Mouse (Mus musculus) heart, adult 2 months (tissue): Measurements from ENCODE around the gene Phlpp2. TPM values are rescaled to one million over a fixed set of nuclear protein-coding genes. Genes with fewer than 3 reads are reported as not detected.

Experiments
- DNase-seq, 2 experiments: peaks; one replicate each; pipeline ENCODE4 v3.0.0; 2021
- H3K27ac ChIP-seq: fragments of 200-600 bp; 2 replicates; pipeline ENCODE4 v1.8.1; 2022
- H3K27me3 ChIP-seq: fragments of 200-500 bp; 2 replicates; pipeline ENCODE4 v1.6.1; 2012; ENCODE audit warnings: mild to moderate bottlenecking, low read length, inconsistent platforms, mixed read lengths; ENCODE audit not compliant: control insufficient read depth, insufficient read depth
- H3K36me3 ChIP-seq: fragments of 200-500 bp; 2 replicates; pipeline ENCODE4 v1.6.1; 2012; ENCODE audit warnings: low read length, inconsistent platforms; ENCODE audit not compliant: control insufficient read depth, insufficient read depth
- H3K4me1 ChIP-seq: fragments of 200-500 bp; 2 replicates; pipeline ENCODE4 v1.6.1; 2011; ENCODE audit warnings: low read length; ENCODE audit not compliant: control insufficient read depth, insufficient read depth
- H3K4me3 ChIP-seq: fragments of 200-600 bp; 2 replicates; pipeline ENCODE4 v1.8.1; 2022
- H3K79me2 ChIP-seq: fragments of 200-500 bp; replicated peaks from 2 replicates; pipeline ENCODE4 v1.6.1; 2012; ENCODE audit warnings: mild to moderate bottlenecking, inconsistent platforms, low read length, moderate library complexity, mixed read lengths; ENCODE audit not compliant: control insufficient read depth, insufficient read depth
- H3K9ac ChIP-seq: fragments of 200-500 bp; 2 replicates; pipeline ENCODE4 v1.6.1; 2012; ENCODE audit warnings: low read depth, mild to moderate bottlenecking, control low read depth, inconsistent platforms, low read length, mixed read lengths
- CTCF ChIP-seq: fragments of 200-600 bp; IDR thresholded peaks from 2 replicates; pipeline ENCODE4 v1.8.1; 2022; ENCODE audit warnings: antibody characterized with exemption, mild to moderate bottlenecking, moderate library complexity
- EP300 ChIP-seq: fragments of 200-500 bp; IDR thresholded peaks from 2 replicates; pipeline ENCODE4 v1.6.1; 2011; ENCODE audit warnings: low read depth, low read length, control low read depth; ENCODE audit not compliant: insufficient read depth
- POLR2A ChIP-seq: fragments of 200-500 bp; IDR thresholded peaks from 2 replicates; pipeline ENCODE4 v1.6.1; 2011; ENCODE audit warnings: mild to moderate bottlenecking, low read depth, low read length, control low read depth; ENCODE audit not compliant: insufficient read depth
- WGBS: fragments of 180-500 bp; shearing (Covaris S2); methylation state at CpG from one replicate; pipeline ENCODE4 v1.1.7; 2018; 5-methylcytosine and 5-hydroxymethylcytosine counted together
- intact Hi-C: fragments of 180-260 bp; cut with DNase I; formaldehyde crosslinking; loops from one replicate; pipeline ENCODE4 v1.15.1; 2025
- long read RNA-seq: library from polyadenylated mRNA; stranded (forward); transcript quantifications from one replicate; pipeline ENCODE4 v2.0.0, GENCODE M21; 2021
- polyA plus RNA-seq: library from polyadenylated mRNA; depleted of rRNA; stranded (reverse); fragments of >200 nt; gene quantifications from 2 replicates; pipeline ENCODE4 v1.2.3, GENCODE M21; 2012; rRNA removed
- total RNA-seq, 2 experiments: library from RNA; stranded (reverse); gene quantifications; 2 replicates each; pipeline ENCODE4 v1.2.3; 2021

Gene Phlpp2
- total RNA-seq = 1 to 10 TPM; 3.2 to 4.6 TPM
- polyA plus RNA-seq = 2.1 and 4.2 TPM in 2 replicates
- long read RNA-seq, partial matches to known transcripts = 0 of 2 reads
- long read RNA-seq, other reads (novel, unspliced or antisense) = 2 of 2 reads

DNA sequence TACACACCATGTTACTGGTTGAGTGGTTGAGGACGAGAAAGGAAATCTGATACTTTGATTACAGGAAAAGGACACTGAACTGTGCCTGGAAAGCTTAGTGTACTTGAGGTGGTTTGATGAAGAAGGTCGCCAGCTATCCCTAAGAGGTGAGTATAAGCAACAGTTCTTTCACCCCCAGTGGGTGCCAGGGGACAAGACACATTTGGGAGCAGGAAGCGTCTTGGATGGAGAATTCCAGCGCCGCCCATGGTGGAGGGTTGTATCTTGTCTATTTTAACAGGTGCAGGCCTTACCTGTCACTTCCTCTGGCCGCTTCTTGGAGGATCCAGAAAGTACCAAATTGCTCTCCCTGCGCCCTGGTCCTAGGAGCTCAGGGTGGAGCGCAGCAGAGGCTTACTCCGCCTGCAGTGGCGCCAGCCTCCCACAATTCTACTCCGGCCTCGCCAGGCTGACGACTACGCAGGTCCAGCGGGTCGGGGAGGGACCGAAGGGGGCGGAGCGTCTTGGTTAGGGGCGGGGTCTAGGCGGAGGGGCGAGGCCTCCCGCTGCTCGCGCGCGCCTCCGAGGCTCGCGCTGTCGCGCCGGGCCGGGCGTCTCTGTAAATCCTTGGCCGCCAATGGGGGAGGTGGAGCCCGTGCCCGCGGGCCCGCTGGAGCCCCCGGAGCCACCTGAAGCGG, at the start of gene Phlpp2:
TSS of gene Phlpp2 (plus strand) at position 540 of the 677 bp plus-strand sequence.
- no peak for TF ChIP-seq EP300
- TF ChIP-seq CTCF = peak; percentile 61
- TF ChIP-seq POLR2A = peak; percentile 93
- WGBS = 1% methylated on average over 42 of the region's 42 CpGs
- no peaks in the 10 kb centered on the region for H3K27me3 ChIP-seq
- intact Hi-C loops = loop anchor here (5.0 to 10.0 kb wide), 4 partner anchors 49 to 303 kb away; partner anchors contain the start of genes Ap1g1, Dhx38, Ist1 and Txnl4b
- peak; percentile 96 to 99 for DNase-seq
- H3K9ac ChIP-seq = peak within 1 kb of the TSS; percentile 96
- peaks cover 11% of the 10 kb centered on the region for H3K36me3 ChIP-seq
- peak within 1 kb of the TSS; percentile 85 for H3K27ac ChIP-seq
- peaks cover 2% of the 10 kb centered on the region for H3K4me1 ChIP-seq
- peaks cover 3% of the 10 kb centered on the region; the same call in 1 of the 2 replicates for H3K79me2 ChIP-seq
- H3K4me3 ChIP-seq = peak within 1 kb of the TSS; percentile 81

DNA sequence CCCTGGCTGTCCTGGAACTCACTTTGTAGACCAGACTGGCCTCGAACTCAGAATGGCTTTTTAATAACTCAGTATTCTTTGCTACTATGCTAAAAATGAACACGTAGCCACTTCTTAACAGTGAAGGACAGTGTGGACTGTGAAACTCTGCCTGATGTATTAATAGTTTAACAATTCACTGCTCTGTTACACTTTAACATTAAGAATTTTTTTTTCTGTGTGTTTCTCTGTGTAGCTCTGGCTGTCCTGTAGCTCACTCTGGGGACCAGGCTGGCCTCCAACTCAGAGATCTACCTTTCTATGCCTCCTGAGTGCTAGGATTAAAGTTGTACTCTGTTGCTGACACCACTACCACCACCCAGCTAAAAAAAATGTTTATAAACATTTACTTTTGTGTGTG, 44.8 kb upstream of the Phlpp2 start:
- Histone ChIP-seq H3K4me3 (no peak overlapping the region), H3K79me2 (peaks cover 3% of the 10 kb centered on the region; the same call in 1 of the 2 replicates), H3K36me3 (peaks cover 4% of the 10 kb centered on the region; the same call in 1 of the 2 replicates), H3K27me3 (no peaks in the 10 kb centered on the region), H3K4me1 (peaks cover 2% of the 10 kb centered on the region), H3K27ac (no peak overlapping the region), H3K9ac (no peak overlapping the region)
- TF ChIP-seq POLR2A (no peak), EP300 (no peak), CTCF (no peak)
- DNase-seq = no peak
- intact Hi-C loops = no loop called here
- WGBS = 91% methylated on average over 2 of the region's 2 CpGs

DNA sequence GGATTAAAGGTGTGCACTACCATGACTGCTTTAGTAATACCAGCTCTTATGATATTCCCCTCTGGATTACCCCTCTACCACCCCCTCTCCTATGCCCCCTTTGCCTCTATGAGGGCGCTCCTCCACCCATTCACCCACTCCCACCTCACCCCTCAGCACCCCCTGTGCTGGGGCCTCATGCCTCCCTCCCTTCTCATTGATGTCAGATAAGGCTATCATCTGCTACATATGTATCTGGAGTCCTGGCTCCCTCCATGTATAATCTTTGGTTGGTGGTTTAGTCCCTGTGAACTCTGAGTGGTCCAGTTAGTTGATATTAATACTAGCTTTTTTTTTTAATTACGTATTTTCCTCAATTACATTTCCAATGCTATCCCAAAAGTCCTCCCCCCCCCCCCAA, 28.5 kb upstream of the Phlpp2 start:
- Histone ChIP-seq H3K4me1 (no peaks in the 10 kb centered on the region), H3K79me2 (no peaks in the 10 kb centered on the region), H3K27me3 (no peaks in the 10 kb centered on the region), H3K36me3 (no peaks in the 10 kb centered on the region; the same call in 1 of the 2 replicates), H3K27ac (no peak overlapping the region), H3K4me3 (no peak overlapping the region), H3K9ac (no peak overlapping the region)
- TF ChIP-seq POLR2A (no peak), EP300 (no peak)
- 100% methylated on average over 2 of the region's 2 CpGs for whole genome bisulfite sequencing
- intact Hi-C loops = no loop called here
- no peak for DNase-seq

DNA sequence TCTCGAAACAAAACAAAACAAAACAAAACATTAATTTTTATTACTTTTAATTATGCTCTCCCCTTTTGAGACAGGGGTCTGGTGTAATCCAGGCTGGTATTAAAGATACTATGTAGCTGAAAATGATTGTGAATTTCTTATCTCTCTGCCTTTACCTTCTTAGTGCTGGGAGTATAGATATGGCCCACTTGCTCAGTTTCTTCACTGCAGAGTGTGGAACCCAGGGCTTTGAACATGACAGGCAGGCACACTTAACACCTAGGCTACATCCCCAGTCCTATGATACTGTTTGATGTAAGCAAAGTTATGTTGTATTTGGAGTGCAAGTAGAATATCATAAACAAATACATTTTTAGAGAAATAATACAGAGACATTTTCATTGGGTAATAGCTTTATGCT, 25.9 kb upstream of the Phlpp2 start:
- 91% methylated on average over 1 of the region's 1 CpGs for WGBS
- intact Hi-C loops = no loop called here
- no peaks in the 10 kb centered on the region for H3K79me2 ChIP-seq
- peaks cover 2% of the 10 kb centered on the region; the same call in 1 of the 2 replicates for H3K36me3 ChIP-seq
- no peak for DNase-seq
- TF ChIP-seq POLR2A (no peak), CTCF (no peak), EP300 (no peak)
- no peak overlapping the region for H3K27ac ChIP-seq
- H3K4me3 ChIP-seq = no peak overlapping the region
- no peaks in the 10 kb centered on the region for H3K27me3 ChIP-seq
- H3K4me1 ChIP-seq = no peaks in the 10 kb centered on the region
- no peak overlapping the region for H3K9ac ChIP-seq

DNA sequence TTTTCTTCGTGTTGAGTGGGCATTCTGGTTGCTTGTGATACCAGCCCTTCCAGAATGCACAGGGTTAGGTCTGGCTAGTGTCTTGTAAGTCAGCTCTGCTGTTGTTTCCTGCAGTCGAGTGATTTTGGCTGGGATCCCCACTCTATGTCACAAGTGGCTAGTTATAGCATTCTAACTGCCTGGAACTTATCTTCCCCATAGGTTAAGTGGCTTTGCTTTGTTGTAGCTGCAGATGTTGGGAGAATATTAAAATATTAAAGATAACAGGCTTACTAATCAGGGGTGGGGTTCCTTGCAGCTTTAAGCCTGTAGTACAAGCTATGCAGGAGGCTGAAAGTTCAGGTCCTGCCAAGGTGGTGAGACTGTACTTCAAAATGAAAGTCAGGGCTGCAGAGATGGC, 20.5 kb upstream of the Phlpp2 start:
- Histone ChIP-seq H3K27me3 (no peaks in the 10 kb centered on the region), H3K79me2 (no peaks in the 10 kb centered on the region), H3K27ac (no peak overlapping the region), H3K9ac (no peak overlapping the region), H3K4me3 (no peak overlapping the region), H3K36me3 (peaks cover 7% of the 10 kb centered on the region), H3K4me1 (peaks cover 3% of the 10 kb centered on the region)
- 17% methylated on average over 2 of the region's 2 CpGs for WGBS
- intact Hi-C loops = no loop called here
- no peak for TF ChIP-seq CTCF
- DNase-seq = no peak

DNA sequence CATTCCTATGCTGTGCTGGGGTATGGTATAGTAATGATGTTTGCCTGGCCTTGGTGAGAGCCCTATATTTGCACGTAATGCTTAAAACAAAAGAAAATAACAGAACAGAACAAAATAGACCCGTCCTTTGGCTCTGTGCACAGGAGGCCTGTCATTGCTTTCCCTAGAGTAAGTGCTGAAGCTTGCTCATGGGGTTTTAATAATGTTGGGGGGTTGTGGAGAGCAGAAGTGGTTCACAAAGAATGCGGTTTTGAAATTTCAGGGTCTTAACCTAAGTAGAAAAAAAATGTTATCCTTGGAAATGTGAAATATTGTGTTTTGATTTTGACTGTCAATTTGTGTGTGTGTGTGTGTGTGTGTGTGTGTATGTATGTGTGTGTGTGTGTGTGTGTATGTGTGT, 19.4 kb upstream of the Phlpp2 start:
- intact Hi-C loops = no loop called here
- H3K4me3 ChIP-seq = no peak overlapping the region
- TF ChIP-seq CTCF = no peak
- TF ChIP-seq EP300 = no peak
- no peak for TF ChIP-seq POLR2A
- no peaks in the 10 kb centered on the region for H3K79me2 ChIP-seq
- 79% methylated on average over 3 of the region's 3 CpGs for WGBS
- no peak overlapping the region for H3K27ac ChIP-seq
- H3K9ac ChIP-seq = no peak overlapping the region
- no peak for DNase-seq
- peaks cover 3% of the 10 kb centered on the region for H3K4me1 ChIP-seq
- peaks cover 7% of the 10 kb centered on the region for H3K36me3 ChIP-seq
- H3K27me3 ChIP-seq = no peaks in the 10 kb centered on the region
